Mouse (Mus musculus): ENCODE results near the gene Gm17693.
"Not testable (repeated sequence)": the region's sequence is repeated elsewhere in the genome, so short reads cannot be mapped to it uniquely, and the experiment has no call there.

Gene Gm17693

GRCm38 (mm10) chrX:125705144-125705543 is at the start of gene Gm17693:
TSS of gene Gm17693 (plus strand) at chrX:125705444.
- not testable (repeated sequence) for DNase-seq (ENCODE audit: low read depth in 2 of 2, low spot score in 2 of 2)
